Mouse (Mus musculus) ES-E14 (cell line): ENCODE measurements around the gene Hba-a2. TPM values are rescaled to one million over a fixed set of nuclear protein-coding genes. Genes with fewer than 3 reads are reported as not detected.

Source experiments
- DNase-seq: peaks from one replicate; pipeline ENCODE4 v3.0.0-alpha.2; 2013; ENCODE audit warnings: low read depth, low spot score
- H3K27ac ChIP-seq: 2 replicates; pipeline ENCODE4 v1.5.1; 2012; ENCODE audit warnings: low read depth, mild to moderate bottlenecking, low read length, moderate library complexity, mixed read lengths; ENCODE audit not compliant: poor library complexity, insufficient read depth, severe bottlenecking
- H3K36me3 ChIP-seq: 2 replicates; pipeline ENCODE4 v1.6.1; 2012; ENCODE audit warnings: mild to moderate bottlenecking, low read length, moderate library complexity, mixed read lengths; ENCODE audit not compliant: control insufficient read depth, poor library complexity, insufficient read depth, severe bottlenecking
- H3K4me1 ChIP-seq, 2 experiments: fragments of 150-350 bp in 1 of 2; sonication (generic) in 1 of 2; 2 replicates each; pipeline ENCODE4 v1.6.1; 2012; ENCODE audit warnings: low read length in 2 of 2, mild to moderate bottlenecking in 1 of 2, mixed read lengths in 1 of 2; ENCODE audit not compliant: control insufficient read depth in 2 of 2, insufficient read depth in 2 of 2, poor library complexity in 1 of 2
- H3K4me3 ChIP-seq, 2 experiments: fragments of 150-350 bp in 1 of 2; sonication (generic) in 1 of 2; 2 replicates each; pipeline ENCODE4 v1.5.1; 2012; ENCODE audit warnings: low read length in 2 of 2, low read depth in 1 of 2, mild to moderate bottlenecking in 1 of 2, mixed read lengths in 1 of 2; ENCODE audit not compliant: insufficient read depth in 1 of 2, poor library complexity in 1 of 2, severe bottlenecking in 1 of 2
- H3K9ac ChIP-seq: 2 replicates; pipeline ENCODE4 v1.6.1; 2012; ENCODE audit warnings: low read depth, mild to moderate bottlenecking, low read length, mixed read lengths; ENCODE audit not compliant: poor library complexity, insufficient read depth, severe bottlenecking
- H3K9me3 ChIP-seq: fragments of 150-350 bp; sonication (generic); 2 replicates; pipeline ENCODE4 v1.6.1; 2012; ENCODE audit warnings: low read depth, mild to moderate bottlenecking, low read length; ENCODE audit not compliant: control insufficient read depth, insufficient read depth
- CHD2 ChIP-seq: IDR thresholded peaks from 2 replicates; pipeline ENCODE4 v1.6.1; 2014; ENCODE audit warnings: mild to moderate bottlenecking, low read depth, low read length, inconsistent platforms
- HCFC1 ChIP-seq: IDR thresholded peaks from 2 replicates; pipeline ENCODE4 v1.6.1; 2012; ENCODE audit warnings: low read length, inconsistent platforms, borderline replicate concordance; ENCODE audit not compliant: insufficient read depth
- MAFK ChIP-seq: IDR thresholded peaks from 2 replicates; pipeline ENCODE4 v1.6.1; 2014; ENCODE audit warnings: mild to moderate bottlenecking, low read depth, low read length, inconsistent platforms; ENCODE audit not compliant: insufficient read depth
- ZC3H11A ChIP-seq: IDR thresholded peaks from 2 replicates; pipeline ENCODE4 v1.6.1; 2012; ENCODE audit warnings: low read depth, mild to moderate bottlenecking, inconsistent platforms, low read length, borderline replicate concordance
- ZNF384 ChIP-seq: IDR thresholded peaks from 2 replicates; pipeline ENCODE4 v1.6.1; 2012; ENCODE audit warnings: low read depth, low read length, inconsistent platforms
- in situ Hi-C, 2 experiments: fragments of 600-800 bp; cut with MboI; formaldehyde crosslinking; loops; one replicate each; pipeline ENCODE4 v1.15.1; 2025; ENCODE audit warnings: low sequenced_read_pairs in 2 of 2, inconsistent platforms in 1 of 2; ENCODE audit not compliant: unreplicated experiment in 2 of 2
- total RNA-seq: library from RNA; depleted of rRNA; stranded (reverse); fragments of 300-350 nt; gene quantifications from 2 replicates; pipeline ENCODE4 v1.2.3, GENCODE M21; 2012

The Hba-a2 gene
- total RNA-seq, 1 experiment, result 1.1 TPM

- no peak overlapping the region for H3K9ac ChIP-seq
- peaks cover 9% of the 10 kb centered on the region for H3K36me3 ChIP-seq
- in situ Hi-C loops, result no loop called here
- H3K4me1 ChIP-seq, result no peaks in the 10 kb centered on the region
- H3K9me3 ChIP-seq, result no peaks in the 10 kb centered on the region
- no peak for TF ChIP-seq ZNF384
- TF ChIP-seq ZC3H11A, result no peak
- no peak for TF ChIP-seq HCFC1
- TF ChIP-seq CHD2, result no peak
- no peak for TF ChIP-seq MAFK
- no peak overlapping the region for H3K4me3 ChIP-seq
- no peak for DNase-seq
- no peak overlapping the region for H3K27ac ChIP-seq
Measured at GRCm38 (mm10) chr11:32253121-32253520, 43.2 kb upstream of the Hba-a2 start.

- Histone ChIP-seq H3K9me3 (no peaks in the 10 kb centered on the region), H3K4me1 (no peaks in the 10 kb centered on the region), H3K4me3 (no peak overlapping the region), H3K27ac (no peak overlapping the region), H3K36me3 (peaks cover 4% of the 10 kb centered on the region; the same call in 1 of the 2 replicates), H3K9ac (no peak overlapping the region)
- no peak for TF ChIP-seq ZC3H11A
- no peak for TF ChIP-seq CHD2
- no peak for TF ChIP-seq HCFC1
- no peak for TF ChIP-seq MAFK
- TF ChIP-seq ZNF384, result no peak
- in situ Hi-C loops, result no loop called here
- no peak for DNase-seq
Measured at GRCm38 (mm10) chr11:32256146-32256545, 40.1 kb upstream of the Hba-a2 start.

GRCm38 (mm10) chr11:32256566-32256965, 39.7 kb upstream of the Hba-a2 start:
- in situ Hi-C loops, result no loop called here
- no peak for DNase-seq
- H3K4me1 ChIP-seq, result no peaks in the 10 kb centered on the region
- no peak overlapping the region for H3K9ac ChIP-seq
- H3K27ac ChIP-seq, result no peak overlapping the region
- H3K4me3 ChIP-seq, result no peak overlapping the region
- TF ChIP-seq MAFK, result no peak
- no peaks in the 10 kb centered on the region for H3K9me3 ChIP-seq
- H3K36me3 ChIP-seq, result peaks cover 4% of the 10 kb centered on the region; the same call in 1 of the 2 replicates

GRCm38 (mm10) chr11:32262674-32263415, 33.4 kb upstream of the Hba-a2 start:
- Histone ChIP-seq H3K9ac (no peak overlapping the region), H3K4me3 (no peak overlapping the region), H3K36me3 (no peaks in the 10 kb centered on the region; the same call in 1 of the 2 replicates), H3K4me1 (peaks cover 0 to 3% of the 10 kb centered on the region in 2 experiments; a peak in 1 of 4 replicates), H3K9me3 (no peaks in the 10 kb centered on the region), H3K27ac (no peak overlapping the region)
- in situ Hi-C loops, result no loop called here
- no peak for DNase-seq
- TF ChIP-seq ZNF384 (no peak), CHD2 (no peak), HCFC1 (no peak), MAFK (no peak), ZC3H11A (no peak)

- DNase-seq, result no peak
- no peaks in the 10 kb centered on the region; the same call in 1 of the 2 replicates for H3K36me3 ChIP-seq
- no peak overlapping the region for H3K4me3 ChIP-seq
- no peaks in the 10 kb centered on the region for H3K9me3 ChIP-seq
- no peak overlapping the region for H3K9ac ChIP-seq
- in situ Hi-C loops, result no loop called here
- no peak overlapping the region for H3K27ac ChIP-seq
- peaks cover 0 to 3% of the 10 kb centered on the region in 2 experiments; a peak in 1 of 4 replicates for H3K4me1 ChIP-seq
- peak; percentile 87 for TF ChIP-seq ZNF384
- TF ChIP-seq MAFK, result no peak
Measured at GRCm38 (mm10) chr11:32265117-32265738, 31.1 kb upstream of the Hba-a2 start.
